Comparison of ENCODE assay signal across 9 mouse cellular contexts in the genomic region with DNA sequence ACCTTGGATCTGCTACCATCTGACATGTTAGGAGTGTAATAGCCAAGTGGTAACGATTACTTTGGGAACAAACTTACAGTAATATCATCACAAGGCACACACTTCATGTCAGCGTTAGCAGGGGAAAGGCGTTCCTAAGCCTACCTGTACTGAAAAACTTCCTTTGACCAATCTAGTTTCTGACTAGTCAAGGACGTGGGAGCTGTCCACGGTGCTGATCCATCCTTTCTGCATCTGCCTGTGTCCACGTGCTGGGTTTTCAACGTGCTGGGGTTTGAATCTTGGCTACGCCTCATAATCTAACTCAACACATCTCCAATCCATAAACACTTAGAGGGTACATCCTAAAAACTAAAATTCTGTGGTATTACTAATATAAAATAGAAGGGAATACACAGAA. TPM values are rescaled to one million over a fixed set of nuclear protein-coding genes. Genes with fewer than 3 reads are reported as not detected.
A peak's percentile ranks its signal among the peaks of the same experiment; 100 is the strongest.
DNase-seq lines count a peak whose midpoint lies in the region; ATAC-seq and TF ChIP-seq lines count a peak whose summit lies in the region.
"Had no signal": no experiment of that assay in that cellular context is flagged by ENCODE, and none has a peak within 500 bp of the region (broad histone marks: within the 10 kb centered on the region; RNA-seq: fewer than 3 reads in every experiment).

No protein-coding gene starts in this region.

- H3K9me3 ChIP-seq in midbrain, embryonic 11.5 days (ENCODE audit: control insufficient read depth, low read length), result no peaks in the 10 kb centered on the region
- H3K9me3 ChIP-seq in midbrain, postnatal 0 days (ENCODE audit: low read length), result no peaks in the 10 kb centered on the region
- H3K9me3 ChIP-seq in embryonic facial prominence, embryonic 14.5 days (ENCODE audit: control insufficient read depth, low read length), result no peaks in the 10 kb centered on the region
- H3K9me3 ChIP-seq: liver, embryonic 15.5 days had no signal

- WGBS in midbrain, embryonic 11.5 days, result 33% methylated on average over 8 of the region's 8 CpGs
- WGBS in midbrain, postnatal 0 days, result 36% methylated on average over 8 of the region's 8 CpGs
- WGBS in embryonic facial prominence, embryonic 14.5 days, result 27% methylated on average over 8 of the region's 8 CpGs

- DNase-seq in adrenal gland, adult 18-20 months (ENCODE audit: low spot score in 2 of 2), result peak; percentile 44 to 46
- DNase-seq in adrenal gland, adult 8-10 months, result no peak
- DNase-seq in midbrain, embryonic 11.5 days (ENCODE audit: low spot score, missing footprints), result peak; percentile 90
- no peak for DNase-seq in midbrain, postnatal 0 days (ENCODE audit: low spot score)
- DNase-seq in embryonic facial prominence, embryonic 14.5 days (ENCODE audit: low spot score), result peak; percentile 75
- DNase-seq in retina, postnatal 1 day, result peak; percentile 50
- DNase-seq in left cerebral cortex, postnatal 4 days, result no peak
- DNase-seq in cerebellum, adult 18-20 months, result no peak

- H3K9ac ChIP-seq in midbrain, embryonic 11.5 days (ENCODE audit: low read length), result no peak overlapping the region
- H3K9ac ChIP-seq in midbrain, postnatal 0 days (replicated peaks; ENCODE audit: low read length, poor library complexity, severe bottlenecking), result no peak overlapping the region
- no peak overlapping the region for H3K9ac ChIP-seq in embryonic facial prominence, embryonic 14.5 days (ENCODE audit: low read depth, low read length)
- H3K9ac ChIP-seq: liver, embryonic 15.5 days had no signal

- intact Hi-C loops in left cerebral cortex, postnatal 4 days (cut with DNase I), result no loop called here

- H3K36me3 ChIP-seq in midbrain, embryonic 11.5 days (ENCODE audit: control insufficient read depth, insufficient read depth, low read length), result no peaks in the 10 kb centered on the region
- H3K36me3 ChIP-seq in midbrain, postnatal 0 days (ENCODE audit: insufficient read depth, low read length), result no peaks in the 10 kb centered on the region
- no peaks in the 10 kb centered on the region for H3K36me3 ChIP-seq in embryonic facial prominence, embryonic 14.5 days (ENCODE audit: control insufficient read depth, insufficient read depth, low read length)
- H3K36me3 ChIP-seq: liver, embryonic 15.5 days had no signal

- TF ChIP-seq CTCF in midbrain, postnatal 0 days (IDR thresholded peaks at IDR 0.05), result no peak

- no peak overlapping the region for H3K27ac ChIP-seq in midbrain, embryonic 11.5 days (ENCODE audit: low read depth, low read length)
- H3K27ac ChIP-seq in midbrain, postnatal 0 days (ENCODE audit: low read depth, low read length), result no peak overlapping the region
- no peak overlapping the region for H3K27ac ChIP-seq in embryonic facial prominence, embryonic 14.5 days (replicated peaks; ENCODE audit: low read depth, low read length)
- H3K27ac ChIP-seq: liver, embryonic 15.5 days had no signal

- ATAC-seq in midbrain, embryonic 11.5 days (ENCODE audit: low FRiP score), result no peak
- no peak for ATAC-seq in midbrain, postnatal 0 days (ENCODE audit: low FRiP score)
- ATAC-seq in embryonic facial prominence, embryonic 14.5 days (ENCODE audit: low read depth), result no peak

- H3K4me2 ChIP-seq in midbrain, embryonic 11.5 days, result no peak overlapping the region
- H3K4me2 ChIP-seq in midbrain, postnatal 0 days (ENCODE audit: low read depth, low read length, poor library complexity, severe bottlenecking), result no peak overlapping the region
- H3K4me2 ChIP-seq in embryonic facial prominence, embryonic 14.5 days (ENCODE audit: low read depth, low read length), result no peak overlapping the region
- H3K4me2 ChIP-seq: liver, embryonic 15.5 days had no signal

- H3K27me3 ChIP-seq in midbrain, embryonic 11.5 days (ENCODE audit: control insufficient read depth, insufficient read depth, low read length), result no peaks in the 10 kb centered on the region
- H3K27me3 ChIP-seq in midbrain, postnatal 0 days (ENCODE audit: insufficient read depth, low read length), result no peaks in the 10 kb centered on the region
- no peaks in the 10 kb centered on the region for H3K27me3 ChIP-seq in embryonic facial prominence, embryonic 14.5 days (replicated peaks; ENCODE audit: control insufficient read depth, insufficient read depth, low read length)
- H3K27me3 ChIP-seq: liver, embryonic 15.5 days had no signal

- H3K4me1 ChIP-seq in midbrain, embryonic 11.5 days (ENCODE audit: control insufficient read depth, insufficient read depth, low read length), result no peaks in the 10 kb centered on the region
- H3K4me1 ChIP-seq in midbrain, postnatal 0 days (ENCODE audit: insufficient read depth, low read length), result no peaks in the 10 kb centered on the region
- no peaks in the 10 kb centered on the region for H3K4me1 ChIP-seq in embryonic facial prominence, embryonic 14.5 days (ENCODE audit: control insufficient read depth, insufficient read depth, low read length)
- H3K4me1 ChIP-seq: liver, embryonic 15.5 days had no signal

- H3K4me3 ChIP-seq in midbrain, embryonic 11.5 days (ENCODE audit: low read depth, low read length), result no peak overlapping the region
- H3K4me3 ChIP-seq in midbrain, postnatal 0 days (ENCODE audit: low read depth, low read length), result no peak overlapping the region
- no peak overlapping the region for H3K4me3 ChIP-seq in embryonic facial prominence, embryonic 14.5 days (ENCODE audit: low read depth, low read length)
- H3K4me3 ChIP-seq: liver, embryonic 15.5 days had no signal

RNA-seq across cellular contexts. Expression of gene Slc31a2, which starts 5.4 kb away (rescaled TPM):
- total RNA-seq in adrenal gland, adult 18-20 months (2021), result 10 to 100 TPM; 27.0 to 28.3 TPM
- 10 to 100 TPM; 41.7 to 74.1 (median 56.4) TPM for total RNA-seq in adrenal gland, adult 8-10 months (2022)
- 9.1 and 10.2 TPM in 2 replicates for polyA plus RNA-seq in midbrain, embryonic 11.5 days (2014; fragmentation: Nextera tagmentation; extraction: Ambion mirVana)
- total RNA-seq in midbrain, postnatal 0 days (2014; rRNA removed), result 18.0 and 23.8 TPM in 2 replicates
- polyA plus RNA-seq in midbrain, postnatal 0 days (2015; fragmentation: Nextera tagmentation; extraction: Ambion mirVana), result 12.0 and 13.2 TPM in 2 replicates
- 17.3 and 18.0 TPM in 2 replicates for polyA plus RNA-seq in embryonic facial prominence, embryonic 14.5 days (2014; fragmentation: Nextera tagmentation; extraction: Ambion mirVana)
- 10 to 100 TPM in 1 of 2 experiments, 1 to 10 TPM in 1; 9.5 to 12.2 TPM for total RNA-seq in left cerebral cortex, postnatal 4 days (2021)

RNA-seq across cellular contexts. Expression of gene Zfp37, which starts 26.1 kb away (rescaled TPM):
- total RNA-seq in adrenal gland, adult 18-20 months (2021), result 1 to 10 TPM; 4.7 to 4.8 TPM
- total RNA-seq in adrenal gland, adult 8-10 months (2022), result 10 to 100 TPM in 2 of 4 experiments, 1 to 10 TPM in 2; 7.0 to 10.9 (median 9.2) TPM
- polyA plus RNA-seq in midbrain, embryonic 11.5 days (2014; fragmentation: Nextera tagmentation; extraction: Ambion mirVana), result 29.3 and 35.7 TPM in 2 replicates
- 25.1 and 30.3 TPM in 2 replicates for total RNA-seq in midbrain, postnatal 0 days (2014; rRNA removed)
- 18.9 and 20.5 TPM in 2 replicates for polyA plus RNA-seq in midbrain, postnatal 0 days (2015; fragmentation: Nextera tagmentation; extraction: Ambion mirVana)
- polyA plus RNA-seq in embryonic facial prominence, embryonic 14.5 days (2014; fragmentation: Nextera tagmentation; extraction: Ambion mirVana), result 8.0 and 9.5 TPM in 2 replicates
- 10 to 100 TPM; 24.7 to 24.8 TPM for total RNA-seq in left cerebral cortex, postnatal 4 days (2021)

Comparison
In these comparisons a context has a peak if more than half of its experiments do, and no peak if none do; other contexts are left out.
1. DNase-seq: peak in adrenal gland, adult 18-20 months (2 of 2), midbrain, embryonic 11.5 days (single experiment), embryonic facial prominence, embryonic 14.5 days (single experiment) and retina, postnatal 1 day (single experiment); none in adrenal gland, adult 8-10 months (single experiment), midbrain, postnatal 0 days (single experiment), left cerebral cortex, postnatal 4 days (single experiment) and cerebellum, adult 18-20 months (0 of 2).